Mouse (Mus musculus) right cerebral cortex, postnatal 25 days (tissue): ENCODE data around the gene Zfp74.
"Not testable (repeated sequence)": the region's sequence is repeated elsewhere in the genome, so short reads cannot be mapped to it uniquely, and the experiment has no call there.

ENCODE experiments used
- DNase-seq: peaks from one replicate; pipeline ENCODE4 v3.0.0; 2022

Zfp74 gene

GRCm38 (mm10) chr7:29953513-29954401 is at the start of gene Zfp74:
Gene Zfp74 (minus strand): TSS chr7:29954089.
- peak; percentile 85 for DNase-seq

DNA sequence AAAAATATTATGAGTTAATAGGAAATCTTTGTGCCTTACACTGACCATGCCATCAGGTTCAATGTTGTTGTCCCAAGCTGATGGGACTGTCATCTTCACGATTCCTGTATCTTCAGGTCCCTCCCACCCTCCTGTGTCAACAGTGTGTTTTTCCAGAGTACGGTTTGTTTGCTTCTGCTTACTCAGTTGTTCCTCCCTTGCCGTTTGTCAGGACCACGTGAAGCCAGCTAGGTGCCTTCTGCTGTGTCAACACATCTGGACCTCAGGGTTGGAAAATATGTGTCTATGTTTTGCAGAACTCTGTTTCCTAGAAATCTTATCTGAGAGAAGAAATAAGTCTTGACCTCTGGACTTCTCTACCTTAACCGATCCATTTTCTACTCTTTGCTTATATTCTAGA is 46.7 kb upstream of the Zfp74 start:
- DNase-seq = no peak

- DNase-seq = no peak
These were observed 41.2 kb upstream of the Zfp74 start for GRCm38 (mm10) chr7:29995134-29995533.

GRCm38 (mm10) chr7:29993340-29993739 is 39.5 kb upstream of the Zfp74 start:
- no peak for DNase-seq

DNA sequence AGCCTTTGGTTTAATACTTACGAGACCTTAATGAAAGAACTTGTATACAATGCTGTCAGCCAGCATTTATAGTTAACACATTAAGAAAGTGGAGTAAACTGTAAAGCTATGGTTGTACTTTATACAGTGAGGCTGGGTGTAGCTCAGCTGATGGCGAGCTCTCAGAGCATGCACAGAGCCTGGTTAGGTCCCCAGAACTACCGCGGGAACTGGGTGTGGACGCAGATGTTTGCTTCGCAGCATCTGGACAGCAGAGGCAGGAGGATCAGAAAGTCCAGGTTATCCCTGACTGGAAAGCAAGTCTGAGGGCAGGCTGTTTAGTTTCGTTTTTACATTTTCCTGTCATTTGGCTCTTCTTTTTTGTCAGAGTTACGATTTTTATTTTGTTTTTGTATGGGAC is 38.8 kb upstream of the Zfp74 start:
- DNase-seq = no peak

- no peak for DNase-seq
These were observed 35.1 kb upstream of the Zfp74 start for GRCm38 (mm10) chr7:29989031-29989430.

DNA sequence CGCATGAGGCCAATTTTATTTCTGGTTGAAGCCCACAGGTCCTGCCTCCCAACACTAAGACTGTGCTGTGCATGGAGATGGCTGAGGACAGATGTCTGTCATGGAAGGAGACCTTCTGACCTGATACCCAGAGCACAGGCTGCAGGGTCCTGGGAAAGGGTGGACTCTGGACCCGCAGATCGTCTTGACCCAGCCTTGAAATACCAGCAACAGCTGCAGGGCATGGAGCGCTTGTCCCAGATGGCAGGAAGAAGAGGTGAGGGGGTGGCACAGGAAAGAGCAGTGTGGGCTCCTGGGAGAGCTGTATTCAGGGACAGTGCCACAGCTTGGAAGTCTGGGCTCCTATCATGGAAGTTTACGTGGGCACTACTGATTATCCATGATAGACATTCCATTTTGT is 33.7 kb upstream of the Zfp74 start:
- no peak for DNase-seq

DNA sequence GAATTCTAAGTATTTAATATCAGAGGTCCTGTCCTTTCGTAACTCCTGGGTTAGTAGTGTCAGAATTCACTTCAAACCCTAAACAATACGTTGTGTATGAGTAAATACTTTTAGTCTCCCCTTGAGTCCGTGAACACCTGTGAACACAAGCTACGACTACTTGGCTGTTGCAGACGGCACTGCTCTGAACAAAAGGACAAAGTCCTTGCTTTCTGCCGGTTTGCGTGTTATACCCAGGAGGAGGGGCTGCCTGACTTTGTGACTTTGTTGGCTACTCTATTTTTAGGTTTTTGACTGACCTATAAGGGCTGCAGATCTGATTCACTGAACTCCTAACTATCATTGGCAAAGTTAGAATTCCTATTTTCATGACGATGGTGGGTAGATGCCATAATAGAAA is 32.2 kb upstream of the Zfp74 start:
- DNase-seq = no peak

GRCm38 (mm10) chr7:29983690-29984380 is 29.9 kb upstream of the Zfp74 start, which contains the start of gene Zfp568:
Gene Zfp568 (plus strand): TSS chr7:29983955.
- DNase-seq = peak; percentile 90

- DNase-seq = no peak
These were observed 29.4 kb upstream of the Zfp74 start for GRCm38 (mm10) chr7:29983340-29983689.

DNA sequence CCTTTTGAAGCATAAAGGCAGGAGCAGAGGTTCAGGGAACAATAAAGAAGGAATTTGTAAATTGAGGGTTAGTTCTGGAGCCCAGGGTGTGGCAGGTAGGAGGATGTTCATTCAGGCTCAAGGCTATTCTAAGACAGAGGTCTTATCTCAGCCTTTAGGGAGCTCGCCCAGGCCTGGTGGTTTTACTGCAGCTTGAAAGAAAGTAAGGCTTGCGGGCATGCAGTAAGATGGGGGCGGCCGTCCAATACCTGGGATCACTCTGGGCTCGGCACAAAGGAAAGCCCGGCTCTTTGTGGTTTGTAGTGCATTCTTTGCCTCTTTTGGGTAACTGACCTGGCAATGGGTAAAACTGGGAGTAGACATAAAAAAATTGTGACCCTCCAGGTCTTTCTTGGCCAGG is 29.0 kb upstream of the Zfp74 start:
- no peak for DNase-seq

DNA sequence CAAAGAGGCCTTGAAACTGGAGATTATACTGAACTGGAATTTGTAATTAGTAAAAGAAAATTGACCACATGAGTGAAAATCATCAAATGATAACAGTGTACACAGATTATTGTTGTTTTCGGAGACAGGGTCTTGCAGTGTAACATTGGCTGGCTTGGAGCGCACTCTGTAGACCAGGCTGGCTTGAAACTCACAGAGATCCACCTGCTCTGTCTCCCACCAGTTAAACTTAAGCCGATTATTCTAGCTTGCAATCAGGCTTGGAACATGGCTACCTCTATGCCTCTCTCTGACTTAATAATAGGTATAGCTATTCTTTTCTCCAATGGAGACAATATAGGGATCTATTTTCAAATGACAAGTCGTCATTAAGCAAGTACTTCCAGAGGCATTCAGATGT is 28.5 kb upstream of the Zfp74 start:
- no peak for DNase-seq

DNA sequence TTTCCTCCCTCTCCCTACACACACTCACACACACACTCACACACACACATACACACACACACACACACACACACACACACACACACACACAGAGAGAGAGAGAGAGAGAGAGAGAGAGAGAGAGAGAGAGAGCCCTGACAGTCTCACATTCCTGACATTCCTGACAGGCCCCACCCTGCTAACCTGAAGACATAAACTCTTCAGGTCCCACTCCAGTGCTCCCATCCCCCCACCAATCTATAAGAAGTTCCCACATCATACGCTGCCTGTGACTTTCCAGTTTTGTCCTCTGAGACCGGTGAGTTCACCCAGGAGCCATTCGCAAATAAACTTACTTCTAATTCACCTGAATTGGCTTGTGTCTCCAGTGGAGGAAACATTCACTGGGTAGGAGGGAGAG is 28.0 kb upstream of the Zfp74 start:
- DNase-seq = no peak

GRCm38 (mm10) chr7:29981455-29981854 is 27.6 kb upstream of the Zfp74 start:
- DNase-seq = no peak

- DNase-seq = no peak
These were observed 26.9 kb upstream of the Zfp74 start for GRCm38 (mm10) chr7:29980761-29981160.

DNA sequence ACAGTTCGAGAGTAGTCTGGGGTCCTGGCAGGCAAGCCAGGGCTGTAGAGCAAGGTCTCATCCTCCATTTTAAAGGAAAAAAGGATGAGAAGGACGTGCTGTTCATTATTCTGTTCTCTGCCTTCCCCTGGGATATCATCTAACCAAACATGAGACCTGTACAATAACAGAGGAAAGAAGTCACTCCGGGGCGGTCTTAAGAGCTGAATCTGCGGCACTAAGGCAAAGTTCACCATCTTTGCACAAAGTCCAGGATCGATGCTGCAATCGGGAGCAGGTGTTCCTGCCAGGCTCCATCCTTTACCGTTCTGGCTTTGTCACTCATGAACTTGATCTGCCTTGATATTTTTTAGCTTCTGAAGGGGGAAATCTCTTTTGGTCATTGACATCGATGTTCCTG is 16.8 kb upstream of the Zfp74 start:
- no peak for DNase-seq

- not testable (repeated sequence) for DNase-seq
These were observed 11.4 kb upstream of the Zfp74 start for GRCm38 (mm10) chr7:29965115-29965810.

- DNase-seq = no peak
These were observed 5.1 kb upstream of the Zfp74 start for GRCm38 (mm10) chr7:29959004-29959403.

DNA sequence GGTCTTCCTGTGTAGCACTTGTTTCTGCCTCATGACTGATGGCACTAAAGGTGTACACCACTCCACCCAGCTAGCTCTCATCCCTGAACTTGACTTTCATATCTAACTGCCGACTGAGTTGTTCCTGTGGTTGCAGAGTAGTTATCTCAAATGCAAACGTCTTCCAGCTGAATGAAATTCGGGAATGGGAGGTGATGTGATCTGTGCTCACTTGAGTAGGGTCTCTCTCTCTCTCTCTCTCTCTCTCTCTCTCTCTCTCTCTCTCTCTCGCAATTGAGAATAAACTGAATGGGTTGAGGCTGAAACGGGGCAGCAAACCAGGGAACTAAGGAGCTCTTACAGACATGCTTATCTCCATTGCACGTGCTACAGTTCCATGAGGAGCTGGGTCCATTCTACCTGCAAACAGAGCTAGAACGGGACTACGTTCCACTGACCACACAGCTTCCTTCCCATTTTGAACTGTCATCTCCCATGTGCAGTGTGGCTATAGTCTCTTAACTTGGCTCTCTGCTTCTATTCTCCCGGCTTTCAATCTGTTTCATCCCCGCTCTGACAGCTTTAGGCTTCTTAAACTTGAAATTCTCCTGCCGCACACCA is 4.3 kb upstream of the Zfp74 start:
- no peak for DNase-seq

- peak; percentile 39 for DNase-seq
These were observed 2.4 kb upstream of the Zfp74 start for GRCm38 (mm10) chr7:29956257-29956656.

- DNase-seq = no peak
These were observed 842 bp upstream of the Zfp74 start for GRCm38 (mm10) chr7:29954731-29955130.

DNA sequence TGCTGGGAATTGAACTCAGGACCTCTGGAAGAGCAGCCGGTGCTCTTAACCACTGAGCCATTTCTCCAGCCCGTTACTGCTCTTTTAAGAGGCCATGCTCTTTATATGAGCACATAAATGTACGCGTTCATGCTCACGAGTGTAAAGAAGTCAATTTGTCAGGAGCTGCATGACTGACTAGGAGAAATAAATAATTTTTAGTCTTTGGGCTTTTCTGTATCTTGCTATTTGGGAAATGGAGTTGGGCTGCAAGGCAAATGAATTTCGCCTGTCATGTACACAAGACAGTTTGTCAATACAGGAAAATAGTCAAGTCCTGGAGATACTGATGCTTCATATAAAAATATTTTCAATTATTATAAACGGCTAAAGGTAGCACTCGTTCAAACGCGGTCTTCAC is 803 bp downstream of the Zfp74 start:
- DNase-seq = no peak

- no peak for DNase-seq
These were observed 9.7 kb downstream of the Zfp74 start for GRCm38 (mm10) chr7:29944201-29944600.
